Mouse (Mus musculus): ENCODE measurements at regions not wholly inside any gene's neighbourhood (a gene's known extent, or its start where the extent isn't known, plus 50 kb on each side); places are given as distances from the start of the nearest gene placed in this dataset.
A peak's percentile ranks its signal among the peaks of the same experiment; 100 is the strongest.

GRCm38 (mm10) chr9:101458306-101458946 lies 206.8 kb upstream of the Ppp2r3a start:
- no peak overlapping the region for H3K4me3 ChIP-seq (ENCODE audit: low read length)
- WGBS = 68% methylated on average over 10 of the region's 10 CpGs

DNA sequence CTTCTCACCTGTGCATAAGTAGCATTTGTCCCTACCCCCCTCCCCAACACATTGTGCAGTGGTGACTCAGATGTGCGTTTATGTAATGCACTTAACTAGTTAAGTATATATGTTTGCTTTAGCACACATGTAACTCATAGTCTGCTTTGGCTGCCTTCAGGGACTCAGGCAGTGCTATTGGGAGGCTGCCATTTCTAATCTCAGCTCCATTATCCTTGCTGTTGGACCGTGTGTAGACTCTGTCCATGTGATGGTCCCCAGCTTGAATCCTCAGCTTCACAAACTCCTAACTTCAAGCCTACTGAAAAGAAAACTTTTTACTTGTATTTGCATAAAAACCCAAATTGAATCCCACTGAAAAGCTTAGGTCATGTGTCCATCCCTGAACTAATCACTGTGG lies 194.7 kb upstream of the Ppp2r3a start:
- no peaks in the 10 kb centered on the region for H3K27me3 ChIP-seq (replicated peaks; ENCODE audit: control insufficient read depth, insufficient read depth, low read length)
- no peak overlapping the region for H3K9ac ChIP-seq (ENCODE audit: low read depth, low read length)
- H3K27ac ChIP-seq (ENCODE audit: low read length) = no peak overlapping the region
- H3K9me3 ChIP-seq (ENCODE audit: control insufficient read depth, low read length) = no peaks in the 10 kb centered on the region
- ATAC-seq = no peak
- WGBS = 81% methylated on average over 2 of the region's 2 CpGs
- no peaks in the 10 kb centered on the region for H3K36me3 ChIP-seq (ENCODE audit: control insufficient read depth, insufficient read depth, low read length)
- no peaks in the 10 kb centered on the region for H3K4me1 ChIP-seq (ENCODE audit: control insufficient read depth, insufficient read depth, low read length)
- H3K4me3 ChIP-seq (ENCODE audit: low read length) = no peak overlapping the region
- no peak overlapping the region for H3K4me2 ChIP-seq (ENCODE audit: low read depth, low read length)

More at GRCm38 (mm10) chr9:101458306-101458946, 206.8 kb upstream of the Ppp2r3a start:
- Histone ChIP-seq H3K9me3 (ENCODE audit: control insufficient read depth, low read length) (no peaks in the 10 kb centered on the region), H3K4me2 (ENCODE audit: low read depth, low read length) (no peak overlapping the region), H3K9ac (ENCODE audit: low read depth, low read length) (no peak overlapping the region), H3K27ac (ENCODE audit: low read length) (no peak overlapping the region), H3K4me1 (ENCODE audit: control insufficient read depth, insufficient read depth, low read length) (no peaks in the 10 kb centered on the region), H3K27me3 (replicated peaks; ENCODE audit: control insufficient read depth, insufficient read depth, low read length) (no peaks in the 10 kb centered on the region), H3K36me3 (ENCODE audit: control insufficient read depth, insufficient read depth, low read length) (no peaks in the 10 kb centered on the region)
- ATAC-seq = no peak

GRCm38 (mm10) chr9:101445764-101446163 lies 194.2 kb upstream of the Ppp2r3a start:
- 58% methylated on average over 5 of the region's 5 CpGs for WGBS
- Histone ChIP-seq H3K4me3 (ENCODE audit: low read length) (no peak overlapping the region), H3K4me1 (ENCODE audit: control insufficient read depth, insufficient read depth, low read length) (no peaks in the 10 kb centered on the region), H3K27me3 (replicated peaks; ENCODE audit: control insufficient read depth, insufficient read depth, low read length) (no peaks in the 10 kb centered on the region), H3K4me2 (ENCODE audit: low read depth, low read length) (no peak overlapping the region), H3K27ac (ENCODE audit: low read length) (no peak overlapping the region), H3K9me3 (ENCODE audit: control insufficient read depth, low read length) (no peaks in the 10 kb centered on the region), H3K36me3 (ENCODE audit: control insufficient read depth, insufficient read depth, low read length) (no peaks in the 10 kb centered on the region), H3K9ac (ENCODE audit: low read depth, low read length) (no peak overlapping the region)
- ATAC-seq = peak; percentile 63

DNA sequence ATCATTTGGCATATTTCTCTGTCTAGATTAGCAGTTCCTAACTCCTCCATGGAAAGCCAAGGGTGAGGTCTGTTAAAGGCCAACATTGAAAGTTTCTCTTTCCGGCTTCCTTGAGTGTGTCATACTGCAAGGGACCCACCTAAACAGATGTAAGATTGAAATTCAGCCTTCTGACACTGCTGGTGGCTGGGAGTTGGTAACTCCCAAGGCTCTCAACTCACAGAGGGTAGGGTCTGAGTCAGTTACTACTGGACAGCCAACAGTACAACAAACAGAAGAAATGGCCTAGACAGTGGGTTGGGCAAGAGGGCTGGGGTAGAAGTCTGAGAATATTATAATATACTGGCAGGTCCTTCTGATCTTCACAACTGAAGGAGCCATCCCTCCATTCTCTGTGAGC lies 193.7 kb upstream of the Ppp2r3a start:
- no peak overlapping the region for H3K9ac ChIP-seq (ENCODE audit: low read depth, low read length)
- no peaks in the 10 kb centered on the region for H3K9me3 ChIP-seq (ENCODE audit: control insufficient read depth, low read length)
- no peak for ATAC-seq
- H3K4me2 ChIP-seq (ENCODE audit: low read depth, low read length) = no peak overlapping the region
- H3K27ac ChIP-seq (ENCODE audit: low read length) = no peak overlapping the region
- no peaks in the 10 kb centered on the region for H3K27me3 ChIP-seq (replicated peaks; ENCODE audit: control insufficient read depth, insufficient read depth, low read length)
- 97% methylated on average over 1 of the region's 1 CpGs for WGBS
- no peaks in the 10 kb centered on the region for H3K4me1 ChIP-seq (ENCODE audit: control insufficient read depth, insufficient read depth, low read length)
- no peaks in the 10 kb centered on the region for H3K36me3 ChIP-seq (ENCODE audit: control insufficient read depth, insufficient read depth, low read length)
- H3K4me3 ChIP-seq (ENCODE audit: low read length) = no peak overlapping the region

- H3K9me3 ChIP-seq (ENCODE audit: control insufficient read depth, low read length) = no peaks in the 10 kb centered on the region
- H3K9ac ChIP-seq (ENCODE audit: low read depth, low read length) = no peak overlapping the region
- no peak overlapping the region for H3K4me3 ChIP-seq (ENCODE audit: low read length)
- WGBS = 78% methylated on average over 6 of the region's 6 CpGs
- H3K4me1 ChIP-seq (ENCODE audit: control insufficient read depth, insufficient read depth, low read length) = no peaks in the 10 kb centered on the region
- ATAC-seq = no peak
- H3K27me3 ChIP-seq (replicated peaks; ENCODE audit: control insufficient read depth, insufficient read depth, low read length) = no peaks in the 10 kb centered on the region
- no peak overlapping the region for H3K27ac ChIP-seq (ENCODE audit: low read length)
- H3K36me3 ChIP-seq (ENCODE audit: control insufficient read depth, insufficient read depth, low read length) = no peaks in the 10 kb centered on the region
- H3K4me2 ChIP-seq (ENCODE audit: low read depth, low read length) = no peak overlapping the region
These were observed 188.3 kb upstream of the Ppp2r3a start for GRCm38 (mm10) chr9:101439856-101440255.

- H3K27me3 ChIP-seq (replicated peaks; ENCODE audit: control insufficient read depth, insufficient read depth, low read length) = no peaks in the 10 kb centered on the region
- H3K9ac ChIP-seq (ENCODE audit: low read depth, low read length) = no peak overlapping the region
- H3K4me2 ChIP-seq (ENCODE audit: low read depth, low read length) = no peak overlapping the region
- 51% methylated on average over 12 of the region's 12 CpGs for WGBS
- ATAC-seq = no peak
- H3K4me1 ChIP-seq (ENCODE audit: control insufficient read depth, insufficient read depth, low read length) = no peaks in the 10 kb centered on the region
- no peak overlapping the region for H3K4me3 ChIP-seq (ENCODE audit: low read length)
- H3K36me3 ChIP-seq (ENCODE audit: control insufficient read depth, insufficient read depth, low read length) = no peaks in the 10 kb centered on the region
- H3K9me3 ChIP-seq (ENCODE audit: control insufficient read depth, low read length) = no peaks in the 10 kb centered on the region
- H3K27ac ChIP-seq (ENCODE audit: low read length) = no peak overlapping the region
These were observed 187.1 kb upstream of the Ppp2r3a start for GRCm38 (mm10) chr9:101438564-101439180.

GRCm38 (mm10) chr9:101424974-101425670 lies 173.5 kb upstream of the Ppp2r3a start:
- H3K27me3 ChIP-seq (replicated peaks; ENCODE audit: control insufficient read depth, insufficient read depth, low read length) = no peaks in the 10 kb centered on the region
- H3K4me3 ChIP-seq (ENCODE audit: low read length) = no peak overlapping the region
- H3K36me3 ChIP-seq (ENCODE audit: control insufficient read depth, insufficient read depth, low read length) = no peaks in the 10 kb centered on the region
- ATAC-seq = peak; percentile 68
- no peak overlapping the region for H3K27ac ChIP-seq (ENCODE audit: low read length)
- WGBS = 50% methylated on average over 12 of the region's 12 CpGs
- no peaks in the 10 kb centered on the region for H3K4me1 ChIP-seq (ENCODE audit: control insufficient read depth, insufficient read depth, low read length)
- no peaks in the 10 kb centered on the region for H3K9me3 ChIP-seq (ENCODE audit: control insufficient read depth, low read length)
- no peak overlapping the region for H3K4me2 ChIP-seq (ENCODE audit: low read depth, low read length)
- no peak overlapping the region for H3K9ac ChIP-seq (ENCODE audit: low read depth, low read length)

DNA sequence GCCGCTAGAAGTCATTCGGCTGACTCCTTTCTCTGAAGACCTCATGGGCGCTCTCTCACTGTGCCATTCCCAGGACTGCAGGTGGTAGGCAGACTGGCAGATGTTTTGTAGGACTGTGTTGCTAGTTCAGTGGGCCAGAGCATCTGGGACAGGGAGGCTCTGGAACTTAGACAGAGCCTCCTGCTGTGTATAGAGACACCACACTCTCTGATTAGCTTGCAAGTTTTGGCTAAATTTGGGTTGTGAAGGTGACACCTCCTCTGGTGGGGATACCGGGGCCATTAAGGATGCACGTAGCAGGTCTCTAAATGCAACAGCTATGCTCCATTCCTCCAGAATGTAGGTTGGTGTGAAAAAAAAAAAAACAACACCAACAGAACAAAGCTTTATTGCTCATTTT lies 171.4 kb upstream of the Ppp2r3a start:
- WGBS = 91% methylated on average over 5 of the region's 5 CpGs
- H3K9ac ChIP-seq (ENCODE audit: low read depth, low read length) = no peak overlapping the region
- H3K4me2 ChIP-seq (ENCODE audit: low read depth, low read length) = no peak overlapping the region
- no peaks in the 10 kb centered on the region for H3K9me3 ChIP-seq (ENCODE audit: control insufficient read depth, low read length)
- H3K27ac ChIP-seq (ENCODE audit: low read length) = no peak overlapping the region
- H3K27me3 ChIP-seq (replicated peaks; ENCODE audit: control insufficient read depth, insufficient read depth, low read length) = no peaks in the 10 kb centered on the region
- ATAC-seq = no peak
- no peak overlapping the region for H3K4me3 ChIP-seq (ENCODE audit: low read length)
- H3K36me3 ChIP-seq (ENCODE audit: control insufficient read depth, insufficient read depth, low read length) = no peaks in the 10 kb centered on the region
- no peaks in the 10 kb centered on the region for H3K4me1 ChIP-seq (ENCODE audit: control insufficient read depth, insufficient read depth, low read length)

DNA sequence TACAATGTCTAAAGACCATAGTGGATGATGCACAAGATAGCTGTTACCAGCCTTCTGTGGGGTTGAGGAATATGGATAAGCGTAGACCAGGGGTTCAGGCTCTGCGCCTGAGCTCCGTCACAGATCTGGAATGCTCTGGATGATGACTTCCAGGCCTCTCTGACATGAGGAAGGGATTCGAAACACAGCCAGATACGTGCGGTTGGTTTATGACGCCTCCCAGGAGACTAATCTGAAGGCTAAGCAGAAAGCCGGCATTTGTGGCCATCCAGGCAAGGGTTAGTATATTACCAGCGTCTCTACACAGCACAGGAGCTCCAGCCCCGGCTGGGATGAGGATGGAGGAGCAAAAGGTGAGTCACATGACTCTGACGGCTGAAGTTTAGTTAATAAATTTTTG lies 170.4 kb upstream of the Ppp2r3a start:
- Histone ChIP-seq H3K27me3 (replicated peaks; ENCODE audit: control insufficient read depth, insufficient read depth, low read length) (no peaks in the 10 kb centered on the region), H3K9ac (ENCODE audit: low read depth, low read length) (no peak overlapping the region), H3K36me3 (ENCODE audit: control insufficient read depth, insufficient read depth, low read length) (no peaks in the 10 kb centered on the region), H3K4me3 (ENCODE audit: low read length) (no peak overlapping the region), H3K4me2 (ENCODE audit: low read depth, low read length) (no peak overlapping the region), H3K9me3 (ENCODE audit: control insufficient read depth, low read length) (no peaks in the 10 kb centered on the region), H3K4me1 (ENCODE audit: control insufficient read depth, insufficient read depth, low read length) (no peaks in the 10 kb centered on the region), H3K27ac (ENCODE audit: low read length) (no peak overlapping the region)
- peak; percentile 58 for ATAC-seq
- WGBS = 40% methylated on average over 11 of the region's 11 CpGs

All from intestine, embryonic 16.5 days (tissue).